Mouse (Mus musculus): Measurements from ENCODE around the gene Pde4d. TPM values are rescaled to one million over a fixed set of nuclear protein-coding genes. Genes with fewer than 3 reads are reported as not detected.

The Pde4d gene
- total RNA-seq, 1 experiment from 2014 or later: 8.3 TPM

DNA sequence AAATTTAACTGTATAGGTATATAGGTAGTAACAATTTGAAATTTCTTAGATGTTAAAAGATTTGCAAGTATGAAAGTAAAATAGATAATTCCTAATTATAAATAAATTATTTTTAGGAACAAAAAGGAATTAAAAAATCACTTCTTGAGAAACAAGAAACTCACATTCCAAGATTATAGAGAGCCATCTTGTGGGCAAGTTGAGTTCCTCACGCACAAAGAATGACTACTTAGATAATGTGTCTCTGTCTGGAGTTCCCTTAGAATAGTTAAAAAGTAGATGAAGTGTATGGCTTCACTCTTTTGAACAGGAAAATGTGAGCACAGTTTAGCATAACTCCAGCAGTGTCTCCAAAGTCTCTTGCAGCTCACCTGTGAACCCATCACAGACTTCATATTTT, 1155.4 kb downstream of the Pde4d start:
- no peak for ATAC-seq (ENCODE audit: extremely low read depth, insufficient number of reproducible peaks, low FRiP score, poor library complexity, severe bottlenecking)

DNA sequence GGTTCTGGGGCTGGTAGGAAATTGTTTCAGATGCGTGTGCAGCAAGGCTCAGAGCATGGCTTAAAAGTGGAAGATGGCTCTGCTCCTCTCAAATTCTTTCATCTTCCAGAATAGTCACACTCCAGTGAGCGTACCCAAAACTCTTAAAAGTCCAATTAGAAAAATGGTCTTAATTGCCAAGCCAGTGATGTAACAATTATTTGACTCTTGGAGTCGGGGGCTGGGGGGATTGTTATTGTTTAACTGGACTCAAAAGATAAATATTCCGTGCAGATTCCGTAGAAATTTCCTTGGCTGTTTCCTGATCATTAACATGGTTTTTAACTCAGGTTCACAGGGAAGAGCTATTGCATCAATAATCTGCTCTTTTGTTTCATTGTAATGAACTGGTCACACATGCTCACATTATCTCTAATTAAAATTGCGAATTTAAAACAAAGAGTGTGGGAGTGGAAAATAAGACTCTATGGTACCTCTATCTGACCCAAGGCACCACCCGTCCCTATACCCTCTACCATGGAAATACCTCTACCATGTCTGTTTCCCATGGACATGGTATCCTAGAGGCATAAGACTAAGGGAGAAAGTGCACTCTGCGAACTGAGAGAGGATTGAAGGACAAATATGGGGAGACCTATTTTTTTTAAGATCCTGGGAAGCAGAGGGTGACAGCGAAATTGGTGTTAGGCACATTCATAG, 1159.5 kb downstream of the Pde4d start:
- ATAC-seq (ENCODE audit: extremely low read depth, insufficient number of reproducible peaks, low FRiP score, poor library complexity, severe bottlenecking): no peak

DNA sequence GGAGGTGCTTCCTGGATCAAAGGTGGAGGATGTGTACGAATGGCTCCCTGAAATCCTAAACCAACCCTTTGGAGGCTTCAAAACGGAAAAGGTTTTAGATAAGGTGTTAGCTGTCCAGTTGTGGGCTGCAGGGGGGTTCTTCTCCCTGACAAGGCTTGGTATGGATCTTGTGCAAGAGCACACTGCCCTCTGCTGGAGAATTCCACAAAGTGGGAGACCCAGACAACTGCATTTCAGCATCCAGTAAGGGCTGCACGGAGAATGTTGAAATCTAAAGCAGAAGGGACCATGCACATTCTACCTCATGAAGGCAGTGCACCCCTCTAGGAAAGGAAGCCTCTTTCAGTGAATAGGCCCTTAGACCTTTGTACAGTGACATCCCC, 1160.0 kb downstream of the Pde4d start:
- no peak for ATAC-seq (ENCODE audit: extremely low read depth, insufficient number of reproducible peaks, low FRiP score, poor library complexity, severe bottlenecking)

DNA sequence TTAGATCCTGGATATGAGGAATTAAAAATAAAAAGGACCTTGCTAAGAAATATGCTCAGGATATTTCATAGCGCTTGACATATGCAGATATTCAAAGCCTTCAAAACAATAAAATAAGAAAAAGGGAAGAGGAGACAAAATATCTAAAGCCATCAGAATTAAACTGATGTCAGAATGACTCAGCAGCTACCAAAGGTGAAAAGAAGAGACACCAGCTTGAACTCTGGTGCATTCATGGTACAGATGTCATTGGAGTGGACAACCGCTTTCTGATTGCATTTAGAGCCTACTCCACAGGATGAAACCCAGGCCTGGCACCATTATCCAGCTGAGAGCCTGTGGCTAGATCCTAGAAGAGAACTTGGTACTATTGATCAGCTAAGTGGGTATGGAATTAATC, 1161.0 kb downstream of the Pde4d start:
- no peak for ATAC-seq (ENCODE audit: extremely low read depth, insufficient number of reproducible peaks, low FRiP score, poor library complexity, severe bottlenecking)

DNA sequence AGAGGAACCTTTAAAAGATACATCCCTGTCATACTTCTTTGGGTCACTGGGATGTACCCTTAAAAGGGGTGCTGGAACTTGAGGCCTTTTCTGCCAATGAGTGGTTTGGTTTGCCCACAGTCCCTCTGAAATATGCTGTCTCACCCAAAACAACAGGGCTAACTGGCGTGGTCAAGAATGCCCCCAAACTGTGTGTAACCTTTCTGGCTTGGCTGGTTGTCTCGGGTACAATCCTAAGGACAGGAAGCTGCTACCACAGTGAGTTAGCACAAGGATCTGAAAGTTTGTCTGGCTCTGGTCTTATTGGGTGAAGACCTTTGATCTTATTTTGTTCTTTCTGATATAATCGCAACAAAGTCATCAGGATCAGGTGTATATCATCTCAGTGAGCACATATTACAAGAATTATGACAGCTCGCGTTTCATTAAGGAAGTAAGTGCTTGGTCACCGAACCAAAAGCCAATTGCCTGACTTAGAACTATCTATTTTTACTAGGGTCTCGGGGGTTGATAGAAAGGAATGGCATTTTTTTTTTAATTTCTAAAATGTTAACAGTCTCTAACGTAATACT, 1165.6 kb downstream of the Pde4d start:
- no peak for ATAC-seq (ENCODE audit: extremely low read depth, insufficient number of reproducible peaks, low FRiP score, poor library complexity, severe bottlenecking)

DNA sequence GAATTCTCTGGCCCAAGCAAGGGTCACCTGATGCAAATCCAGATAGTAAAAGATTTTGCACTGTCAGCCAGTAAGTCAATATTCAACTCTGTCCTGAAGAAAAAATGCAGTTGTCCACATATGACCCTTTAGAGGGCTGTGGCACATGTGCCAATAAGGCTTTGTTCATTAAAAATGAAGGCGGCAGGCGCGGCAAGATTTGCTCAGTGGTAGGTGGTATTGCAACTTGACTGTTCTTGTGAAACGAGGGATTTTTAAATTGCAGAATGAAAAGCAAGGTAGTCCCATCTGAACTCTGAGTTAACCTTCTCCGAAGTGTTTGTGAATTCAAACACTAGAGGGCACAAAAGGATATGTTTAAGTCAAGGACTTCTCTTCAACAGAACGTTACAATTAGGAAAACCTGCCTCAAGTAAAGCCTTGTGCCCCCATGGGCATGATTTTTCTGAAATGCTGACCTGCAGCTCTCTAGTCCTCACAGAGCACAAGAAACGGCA, 1166.1 kb downstream of the Pde4d start:
- no peak for ATAC-seq (ENCODE audit: extremely low read depth, insufficient number of reproducible peaks, low FRiP score, poor library complexity, severe bottlenecking)

DNA sequence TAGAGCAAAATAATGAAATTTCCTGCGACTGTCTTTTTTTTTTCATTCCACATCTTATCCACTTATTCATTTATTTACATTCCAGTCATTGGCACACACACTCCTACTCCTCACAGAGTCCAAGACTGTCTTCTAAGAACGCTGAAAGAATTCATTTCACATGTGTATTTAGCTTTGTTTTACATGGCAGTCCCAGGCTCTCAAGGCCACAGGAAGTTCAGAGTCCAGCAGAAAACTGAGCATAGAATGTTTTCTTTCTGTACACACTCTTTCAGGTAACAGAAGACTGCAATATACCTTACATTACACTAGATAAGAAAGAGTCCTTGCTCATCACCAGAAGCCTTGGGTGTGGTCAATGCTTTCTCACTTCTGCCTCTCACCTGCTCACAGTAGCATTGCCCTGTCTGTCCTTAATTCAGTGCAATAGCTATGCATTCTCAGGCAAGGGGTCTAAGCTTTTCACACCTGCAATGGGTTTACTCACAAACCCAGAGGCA, 1169.5 kb downstream of the Pde4d start:
- no peak for ATAC-seq (ENCODE audit: extremely low read depth, insufficient number of reproducible peaks, low FRiP score, poor library complexity, severe bottlenecking)

DNA sequence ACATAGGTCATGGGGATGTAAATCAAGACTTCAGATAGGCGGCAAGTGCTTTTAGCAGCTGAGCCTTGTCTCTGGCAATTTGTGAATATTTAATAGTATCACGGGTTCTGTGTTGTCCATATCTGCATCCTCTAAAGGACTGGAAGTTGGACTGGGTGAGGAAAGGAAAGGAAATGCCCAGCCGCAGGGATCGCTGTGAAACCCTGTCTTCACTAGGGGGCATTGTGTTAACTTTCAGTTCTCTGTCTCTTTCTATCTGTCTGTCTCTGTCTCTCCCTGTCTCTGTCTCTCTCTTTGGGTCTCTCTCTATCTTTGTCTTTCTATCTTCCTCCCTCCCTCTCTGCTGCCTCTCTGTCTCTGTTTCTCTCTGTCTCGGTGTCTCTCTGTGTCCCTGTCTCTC, 1172.5 kb downstream of the Pde4d start:
- no peak for ATAC-seq (ENCODE audit: extremely low read depth, insufficient number of reproducible peaks, low FRiP score, poor library complexity, severe bottlenecking)

DNA sequence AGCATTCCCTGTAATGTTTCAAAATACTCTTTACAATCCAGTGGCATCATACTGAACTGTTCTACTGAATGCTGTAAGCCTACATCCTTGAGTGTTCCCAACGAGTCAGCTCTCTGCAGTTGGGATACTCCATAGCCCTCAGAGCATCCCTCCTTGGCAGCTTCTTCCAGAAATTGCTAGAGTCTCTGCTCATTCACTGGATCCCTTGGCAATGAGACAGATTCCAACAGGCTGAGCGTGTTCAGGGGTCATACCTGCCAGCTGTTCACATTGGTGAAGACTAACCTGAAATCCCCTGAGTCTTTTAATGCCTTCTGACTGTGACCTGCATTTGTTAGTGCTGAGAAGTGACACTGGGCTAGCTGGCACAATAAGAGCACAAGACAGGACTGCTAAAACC, 1173.5 kb downstream of the Pde4d start:
- ATAC-seq (ENCODE audit: extremely low read depth, insufficient number of reproducible peaks, low FRiP score, poor library complexity, severe bottlenecking): no peak

DNA sequence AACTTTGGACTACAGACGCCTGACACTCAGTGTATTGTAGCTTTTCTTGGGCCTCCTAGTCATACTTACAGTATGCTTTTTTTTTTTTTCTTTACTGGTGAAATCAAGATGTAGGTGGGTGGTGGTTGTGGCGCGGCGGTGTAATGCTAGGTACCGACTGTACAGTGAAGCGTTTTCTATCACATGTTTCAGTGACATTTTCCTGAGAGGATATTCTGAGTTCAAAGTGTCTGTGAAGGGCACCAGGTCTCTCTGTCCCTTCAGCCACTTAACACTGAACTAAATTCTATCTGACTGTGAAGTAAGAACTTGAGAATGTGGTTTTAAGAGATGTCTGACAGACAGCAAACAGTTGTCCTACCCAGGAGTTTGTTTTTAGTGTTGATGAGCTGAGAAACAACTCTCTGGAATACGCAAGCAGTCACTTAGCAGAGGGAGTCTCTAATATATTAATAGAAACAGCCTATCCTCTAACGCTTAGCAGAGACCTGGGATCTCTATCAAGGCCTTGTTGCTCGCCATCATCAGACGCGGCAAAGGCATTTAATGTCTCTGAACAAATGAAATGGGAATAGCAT, 1175.1 kb downstream of the Pde4d start:
- ATAC-seq (ENCODE audit: extremely low read depth, insufficient number of reproducible peaks, low FRiP score, poor library complexity, severe bottlenecking): no peak

DNA sequence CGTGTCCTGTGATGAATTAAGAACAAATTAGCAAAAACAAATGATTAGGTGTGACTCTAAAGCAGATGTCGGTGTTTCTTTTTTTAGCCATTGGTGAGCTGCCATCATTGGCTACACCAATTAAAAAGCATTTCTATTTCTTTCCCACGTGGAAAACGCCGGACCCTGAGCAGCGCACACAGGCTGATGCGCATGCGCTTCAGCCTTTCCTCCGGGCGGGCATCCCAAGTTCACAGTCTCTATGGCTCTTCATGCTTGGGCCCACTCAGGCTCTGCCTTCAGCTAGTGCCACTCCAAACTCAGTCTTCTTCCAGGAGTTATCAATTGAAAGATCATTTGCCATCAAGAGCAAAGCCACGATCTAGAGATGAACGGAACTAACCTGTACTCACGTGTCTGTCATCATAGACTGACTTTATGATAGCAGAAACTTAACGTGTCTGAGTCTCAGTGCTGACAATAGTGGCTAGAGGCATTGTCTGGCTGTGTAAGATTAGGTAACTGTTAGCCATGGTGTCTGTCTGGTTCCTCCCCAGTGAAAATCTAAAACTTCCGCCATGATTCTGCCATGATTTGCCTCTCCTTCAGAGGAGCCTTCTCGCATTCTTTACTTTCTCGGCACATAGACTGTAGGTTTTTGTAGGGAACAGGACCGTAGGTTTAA, 1175.8 kb downstream of the Pde4d start:
- no peak for ATAC-seq (ENCODE audit: extremely low read depth, insufficient number of reproducible peaks, low FRiP score, poor library complexity, severe bottlenecking)

DNA sequence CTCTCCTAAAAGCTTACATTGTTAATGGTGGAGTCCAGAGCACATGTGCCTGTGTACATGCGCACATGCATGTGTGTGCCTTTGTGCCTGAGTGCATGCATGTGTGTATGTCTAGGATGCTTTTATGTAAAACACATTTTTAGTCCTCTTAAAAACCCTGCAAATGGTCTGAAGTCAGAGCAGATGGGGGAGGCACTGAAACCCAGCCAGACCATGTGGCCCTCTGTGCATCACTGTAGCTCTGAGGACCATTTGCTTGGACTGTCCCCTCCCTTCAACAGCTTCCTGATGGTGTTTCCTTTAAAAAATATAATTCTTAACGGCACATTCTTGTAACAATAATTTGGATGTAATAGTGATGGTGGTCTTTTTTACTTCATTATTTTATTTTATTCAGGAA, 1177.5 kb downstream of the Pde4d start:
- no peak for ATAC-seq (ENCODE audit: extremely low read depth, insufficient number of reproducible peaks, low FRiP score, poor library complexity, severe bottlenecking)

DNA sequence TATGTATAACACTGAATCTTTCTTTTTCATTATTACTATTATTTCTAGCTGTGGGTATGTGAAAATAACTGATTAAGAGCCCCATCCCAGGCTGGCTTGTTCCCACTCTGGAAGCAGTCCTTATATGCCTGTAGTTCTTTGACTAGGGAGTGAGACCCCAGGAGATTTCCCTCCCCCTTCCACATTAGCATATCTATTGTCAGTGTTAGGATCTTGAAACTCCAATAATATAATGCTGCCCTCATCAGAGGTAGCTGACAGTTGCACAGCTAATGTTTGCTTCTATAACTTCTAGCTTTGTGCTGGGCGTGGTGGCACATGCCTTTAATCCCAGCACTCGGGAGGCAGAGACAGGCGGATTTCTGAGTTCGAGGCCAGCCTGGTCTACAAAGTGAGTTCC, 1178.9 kb downstream of the Pde4d start:
- no peak for ATAC-seq (ENCODE audit: extremely low read depth, insufficient number of reproducible peaks, low FRiP score, poor library complexity, severe bottlenecking)

DNA sequence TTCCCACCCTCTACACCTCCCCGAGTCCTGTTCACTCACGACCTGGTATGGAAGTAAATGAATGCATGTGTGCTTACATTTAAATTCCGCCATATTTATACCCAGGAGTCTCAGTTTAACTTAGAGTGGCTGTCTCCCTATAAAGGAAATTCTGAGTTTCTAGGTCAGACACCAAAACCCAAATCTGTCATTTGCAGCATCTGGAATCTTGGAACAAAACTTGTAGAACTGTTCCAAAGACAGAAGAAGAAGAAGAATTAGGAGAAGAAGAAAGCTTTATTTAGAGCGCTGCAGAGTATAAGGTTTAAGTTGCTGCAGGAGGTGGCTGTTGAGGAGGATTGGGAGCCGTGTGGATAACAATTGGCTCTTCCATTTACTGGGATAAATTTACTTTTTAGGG, 1179.5 kb downstream of the Pde4d start:
- ATAC-seq (ENCODE audit: extremely low read depth, insufficient number of reproducible peaks, low FRiP score, poor library complexity, severe bottlenecking): no peak

DNA sequence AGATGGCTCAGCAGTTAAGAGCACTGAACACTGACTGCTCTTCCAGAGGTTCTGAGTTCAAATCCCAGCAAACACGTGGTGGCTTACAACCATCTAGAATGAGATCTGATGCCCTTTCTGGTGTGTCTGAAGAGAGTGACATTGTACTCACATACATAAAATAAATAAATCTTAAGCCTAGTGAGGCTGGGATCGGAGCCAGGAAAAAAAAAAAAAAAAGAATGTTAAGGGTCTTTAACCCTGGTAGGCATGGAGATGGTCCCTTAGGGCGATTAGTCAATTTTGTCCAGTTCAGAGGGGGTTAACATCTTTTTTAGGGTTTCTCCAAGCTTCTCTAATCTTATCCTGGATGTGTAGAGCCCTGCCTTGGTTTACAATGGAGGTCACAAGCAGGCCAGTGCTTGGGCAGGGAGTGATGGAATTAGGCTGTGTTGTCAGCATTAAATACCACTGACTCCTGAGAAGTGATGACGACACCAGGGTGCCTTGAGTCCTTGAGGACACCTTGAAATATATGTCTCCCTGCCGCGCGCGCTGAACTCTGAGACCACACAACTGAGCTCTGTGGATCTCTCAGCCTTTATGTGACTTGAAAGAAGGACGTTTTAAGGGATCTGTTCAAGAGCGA, 1181.8 kb downstream of the Pde4d start:
- ATAC-seq (ENCODE audit: extremely low read depth, insufficient number of reproducible peaks, low FRiP score, poor library complexity, severe bottlenecking): no peak

DNA sequence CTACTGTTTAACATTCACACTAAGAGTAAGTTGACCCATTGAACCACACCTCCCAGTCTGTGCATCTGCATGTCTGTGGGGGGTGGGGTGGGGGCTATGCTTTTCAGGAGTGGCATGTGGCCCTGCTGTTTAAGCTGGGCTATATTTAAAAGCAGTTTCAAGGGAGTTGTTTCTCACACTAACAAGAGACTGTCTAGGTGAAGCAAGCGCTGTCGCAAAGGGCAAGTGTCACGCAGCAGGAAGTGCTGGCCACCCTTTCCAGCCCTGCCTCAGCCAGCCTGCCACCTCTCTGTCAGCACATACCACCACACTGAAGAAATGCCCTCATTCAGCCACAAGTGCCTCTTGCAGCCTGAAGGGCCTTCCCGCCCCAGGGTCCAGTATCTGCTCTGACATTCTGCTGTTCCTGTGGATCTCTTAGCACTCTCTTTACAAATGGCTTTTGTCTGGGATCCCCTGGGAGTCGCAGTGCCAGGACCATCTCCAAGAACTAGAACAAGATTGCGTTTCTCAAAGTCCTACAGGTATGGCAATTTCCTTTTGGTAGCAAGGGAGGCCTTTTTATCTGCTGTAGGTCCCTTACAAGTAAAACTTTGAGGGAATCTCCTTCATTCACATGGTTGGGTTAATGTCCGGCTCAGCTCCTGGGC, 1182.8 kb downstream of the Pde4d start:
- ATAC-seq (ENCODE audit: extremely low read depth, insufficient number of reproducible peaks, low FRiP score, poor library complexity, severe bottlenecking): peak; percentile 63; the same call in 1 of the 2 replicates

DNA sequence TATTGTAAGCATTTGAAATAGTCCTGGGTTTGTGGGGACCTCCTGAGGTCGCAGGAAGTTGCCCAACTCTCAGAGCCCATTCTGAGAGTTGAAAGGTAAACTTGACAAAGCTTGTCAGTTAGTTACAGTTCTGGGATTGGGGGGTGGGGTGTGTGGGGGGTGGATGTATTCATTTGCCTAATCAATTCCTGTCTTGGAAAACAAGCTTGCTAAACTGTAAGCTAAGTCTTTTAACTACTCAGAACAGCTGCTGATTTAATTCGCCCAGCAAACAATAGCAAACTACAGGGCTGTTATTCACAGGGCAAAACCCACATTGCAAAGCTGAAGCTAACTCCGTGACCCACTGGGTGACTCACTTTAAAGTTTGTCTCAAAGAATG, 1183.3 kb downstream of the Pde4d start:
- ATAC-seq (ENCODE audit: extremely low read depth, insufficient number of reproducible peaks, low FRiP score, poor library complexity, severe bottlenecking): no peak

DNA sequence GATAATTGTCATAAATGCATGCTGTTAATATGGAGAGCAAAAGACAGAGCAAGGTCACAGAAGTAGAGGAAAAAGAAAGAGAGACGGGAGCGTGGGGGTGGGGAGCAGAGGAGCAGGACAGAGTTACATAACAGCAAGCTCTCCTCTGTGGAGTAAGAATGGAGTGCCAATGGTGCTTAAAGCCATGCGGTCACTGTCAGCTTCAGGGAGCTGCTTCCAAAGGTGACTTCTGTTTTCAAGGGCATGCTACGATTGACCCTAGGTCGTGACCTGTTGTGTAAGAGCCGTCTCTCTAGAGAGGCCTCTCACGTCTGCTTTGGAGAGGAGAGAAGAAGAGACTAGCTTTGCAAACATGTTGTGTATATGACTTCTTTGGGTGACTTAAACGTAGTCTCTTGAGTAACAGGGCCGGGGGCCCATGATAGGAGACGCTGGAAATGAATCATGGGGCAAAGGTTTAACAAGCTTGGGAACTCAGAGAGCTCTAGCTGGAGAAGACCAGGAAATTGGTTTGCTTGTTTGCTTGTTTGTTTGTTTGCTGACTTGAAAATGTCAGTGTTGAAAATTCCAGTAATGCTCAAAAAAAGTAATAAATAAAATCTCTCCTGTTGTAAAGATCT, 1186.3 kb downstream of the Pde4d start:
- ATAC-seq (ENCODE audit: extremely low read depth, insufficient number of reproducible peaks, low FRiP score, poor library complexity, severe bottlenecking): 0 out of 2 replicates have a peak, but pooled peaks have one; percentile 48

DNA sequence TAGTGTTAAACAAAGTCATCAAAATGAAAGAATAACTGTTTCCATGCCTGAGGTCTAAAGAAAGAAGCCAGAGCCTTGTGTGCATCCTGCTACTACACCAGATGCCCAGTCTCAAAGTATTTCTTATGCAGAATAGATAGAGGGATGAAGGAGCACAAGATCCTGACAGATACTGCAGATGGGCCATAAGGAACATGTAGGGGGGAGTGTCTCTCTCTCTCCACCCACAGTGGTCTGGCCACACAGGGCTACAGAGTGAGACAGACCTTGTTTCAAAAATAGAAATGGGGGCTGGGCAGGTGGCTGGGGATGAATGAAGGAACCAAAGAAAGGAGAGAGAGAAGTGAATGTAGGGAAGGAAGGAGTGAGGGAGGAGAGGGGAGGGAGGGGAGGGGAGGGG, 1188.5 kb downstream of the Pde4d start:
- no peak for ATAC-seq (ENCODE audit: extremely low read depth, insufficient number of reproducible peaks, low FRiP score, poor library complexity, severe bottlenecking)
